Mouse (Mus musculus): ENCODE data around the gene Cyp20a1. TPM values are rescaled to one million over a fixed set of nuclear protein-coding genes. Genes with fewer than 3 reads are reported as not detected.

The Cyp20a1 gene
- polyA plus RNA-seq, 1 experiment from 2014 or later: 12.0 TPM

- no peak for ATAC-seq (ENCODE audit: low read depth)
- Histone ChIP-seq H3K4me2 (ENCODE audit: low read depth, low read length) (no peak overlapping the region), H3K27me3 (ENCODE audit: control insufficient read depth, insufficient read depth, low read length) (no peaks in the 10 kb centered on the region), H3K36me3 (ENCODE audit: control insufficient read depth, insufficient read depth, low read length) (no peaks in the 10 kb centered on the region; the same call in 1 of the 2 replicates), H3K9me3 (ENCODE audit: control insufficient read depth, low read length) (no peaks in the 10 kb centered on the region), H3K4me1 (ENCODE audit: control insufficient read depth, insufficient read depth, low read length) (no peaks in the 10 kb centered on the region), H3K9ac (replicated peaks; ENCODE audit: low read depth, low read length) (no peak overlapping the region), H3K4me3 (ENCODE audit: low read depth, low read length) (no peak overlapping the region), H3K27ac (ENCODE audit: low read depth, low read length) (no peak overlapping the region)
- 91% methylated on average over 3 of the region's 3 CpGs for WGBS
These were observed 38.8 kb downstream of the Cyp20a1 start for GRCm38 (mm10) chr1:60381910-60382309.

- no peak for ATAC-seq (ENCODE audit: low read depth)
- Histone ChIP-seq H3K36me3 (ENCODE audit: control insufficient read depth, insufficient read depth, low read length) (no peaks in the 10 kb centered on the region), H3K4me2 (ENCODE audit: low read depth, low read length) (no peak overlapping the region), H3K9me3 (ENCODE audit: control insufficient read depth, low read length) (no peaks in the 10 kb centered on the region), H3K27me3 (ENCODE audit: control insufficient read depth, insufficient read depth, low read length) (no peaks in the 10 kb centered on the region), H3K27ac (ENCODE audit: low read depth, low read length) (no peak overlapping the region), H3K4me1 (ENCODE audit: control insufficient read depth, insufficient read depth, low read length) (no peaks in the 10 kb centered on the region; the same call in 1 of the 2 replicates), H3K4me3 (ENCODE audit: low read depth, low read length) (no peak overlapping the region), H3K9ac (replicated peaks; ENCODE audit: low read depth, low read length) (no peak overlapping the region)
- WGBS: 100% methylated on average over 1 of the region's 1 CpGs
These were observed 61.7 kb downstream of the Cyp20a1 start for GRCm38 (mm10) chr1:60404848-60405247.

- Histone ChIP-seq H3K4me3 (ENCODE audit: low read depth, low read length) (peak overlapping the region; percentile 89), H3K36me3 (ENCODE audit: control insufficient read depth, insufficient read depth, low read length) (no peaks in the 10 kb centered on the region), H3K27me3 (ENCODE audit: control insufficient read depth, insufficient read depth, low read length) (no peaks in the 10 kb centered on the region), H3K9ac (replicated peaks; ENCODE audit: low read depth, low read length) (peak overlapping the region; percentile 94), H3K9me3 (ENCODE audit: control insufficient read depth, low read length) (no peaks in the 10 kb centered on the region), H3K27ac (ENCODE audit: low read depth, low read length) (peak overlapping the region; percentile 98), H3K4me1 (ENCODE audit: control insufficient read depth, insufficient read depth, low read length) (peaks cover 6% of the 10 kb centered on the region; the same call in 1 of the 2 replicates), H3K4me2 (ENCODE audit: low read depth, low read length) (peak overlapping the region; percentile 47)
- WGBS: 21% methylated on average over 13 of the region's 13 CpGs
- ATAC-seq (ENCODE audit: low read depth): peak; percentile 57
These were observed 65.5 kb downstream of the Cyp20a1 start for GRCm38 (mm10) chr1:60408501-60409167.

DNA sequence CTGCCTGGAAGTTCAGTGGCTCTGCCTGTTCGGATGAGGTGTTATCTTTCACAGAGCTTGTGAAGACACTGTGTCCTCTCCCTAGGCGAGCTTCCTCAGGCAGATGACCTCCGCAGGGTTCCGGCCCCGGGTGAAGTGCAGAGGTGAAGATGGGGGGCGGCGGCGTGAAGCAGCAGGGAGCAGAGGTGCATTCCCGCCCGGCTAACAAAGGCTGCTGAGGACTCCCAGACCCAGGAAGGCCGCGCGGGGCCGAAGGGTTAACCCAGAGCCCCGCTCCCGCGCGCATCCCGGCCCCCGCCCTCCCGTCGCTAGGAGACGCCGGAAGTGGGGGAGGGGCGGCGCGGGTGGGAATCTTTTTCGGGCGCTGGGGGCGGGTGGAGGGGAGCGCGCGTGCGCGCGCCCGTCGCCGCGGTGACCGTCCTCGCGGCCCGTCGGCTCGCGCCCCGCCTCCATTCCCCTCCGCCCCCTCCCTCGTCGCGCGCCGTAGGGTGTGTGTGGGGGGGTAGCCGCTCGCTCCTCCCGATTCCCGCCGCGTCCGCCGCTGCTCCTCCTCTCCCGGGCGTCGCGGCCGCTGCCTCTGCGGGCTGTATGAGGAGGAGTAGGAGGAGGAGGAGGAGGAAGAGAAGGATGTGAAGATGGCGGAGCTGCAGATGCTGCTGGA, 66.2 kb downstream of the Cyp20a1 start, which contains the start of gene Abi2:
Gene Abi2, plus strand, starts transcription at position 452 of the 661 bp plus-strand sequence.
- Histone ChIP-seq H3K36me3 (ENCODE audit: control insufficient read depth, insufficient read depth, low read length) (no peaks in the 10 kb centered on the region), H3K9me3 (ENCODE audit: control insufficient read depth, low read length) (no peaks in the 10 kb centered on the region), H3K9ac (replicated peaks; ENCODE audit: low read depth, low read length) (peak within 1 kb of the TSS; percentile 94), H3K4me2 (ENCODE audit: low read depth, low read length) (peak within 1 kb of the TSS; percentile 47), H3K27me3 (ENCODE audit: control insufficient read depth, insufficient read depth, low read length) (no peaks in the 10 kb centered on the region), H3K4me3 (ENCODE audit: low read depth, low read length) (peak within 1 kb of the TSS; percentile 89), H3K27ac (ENCODE audit: low read depth, low read length) (peak within 1 kb of the TSS; percentile 98), H3K4me1 (ENCODE audit: control insufficient read depth, insufficient read depth, low read length) (peaks cover 6% of the 10 kb centered on the region; the same call in 1 of the 2 replicates)
- peak; percentile 94 for ATAC-seq (ENCODE audit: low read depth)
- WGBS: under 1% methylated on average over 33 of the region's 69 CpGs

DNA sequence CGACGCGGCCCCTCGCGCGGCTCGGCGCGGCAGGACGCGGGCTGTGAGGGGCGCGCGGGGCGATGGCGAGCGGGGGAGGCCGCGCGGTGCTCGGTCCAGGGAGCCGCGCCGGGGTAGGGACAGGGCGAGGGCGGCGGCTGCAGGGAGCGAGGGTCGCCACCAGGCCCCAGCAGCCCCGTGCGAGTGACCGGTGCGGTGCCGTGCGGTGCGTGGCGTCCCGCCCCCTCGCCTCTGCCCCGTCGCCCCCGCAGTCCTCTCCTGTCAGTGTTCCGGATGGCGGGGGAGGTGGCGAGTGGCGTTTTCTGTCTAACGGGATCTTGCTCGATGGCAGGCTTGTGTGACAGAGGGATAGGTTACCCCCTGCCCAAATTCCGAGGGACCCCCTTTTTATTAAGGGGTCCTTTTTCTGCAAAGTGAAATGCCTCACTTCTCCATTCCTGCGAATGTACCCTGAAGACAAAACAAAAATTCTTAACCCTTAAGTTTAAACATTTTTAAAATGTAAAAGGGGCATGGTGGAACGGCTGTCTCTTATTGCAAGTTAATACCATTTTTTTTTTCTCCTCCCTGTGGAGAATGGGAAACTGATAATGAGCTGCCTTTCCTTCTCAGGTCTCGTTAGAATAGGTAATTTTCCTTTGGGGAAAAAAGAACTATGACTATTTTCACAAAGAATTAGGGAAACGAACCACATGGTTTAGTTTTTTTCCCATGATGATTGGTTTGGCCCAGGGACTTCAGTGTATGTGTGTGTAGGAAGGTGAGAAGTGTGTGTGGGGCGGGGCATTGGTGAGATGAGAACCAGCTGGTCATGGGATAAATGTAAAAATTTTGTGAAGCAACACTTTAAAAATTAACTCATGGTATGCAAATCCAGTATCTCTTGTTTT, 67.0 kb downstream of the Cyp20a1 start:
- WGBS: 1% methylated on average over 53 of the region's 54 CpGs
- no peaks in the 10 kb centered on the region for H3K27me3 ChIP-seq (ENCODE audit: control insufficient read depth, insufficient read depth, low read length)
- peak overlapping the region; percentile 47 for H3K4me2 ChIP-seq (ENCODE audit: low read depth, low read length)
- H3K4me1 ChIP-seq (ENCODE audit: control insufficient read depth, insufficient read depth, low read length): peaks cover 6% of the 10 kb centered on the region; the same call in 1 of the 2 replicates
- H3K9me3 ChIP-seq (ENCODE audit: control insufficient read depth, low read length): no peaks in the 10 kb centered on the region
- peak overlapping the region; percentile 94 for H3K9ac ChIP-seq (replicated peaks; ENCODE audit: low read depth, low read length)
- peak overlapping the region; percentile 89 for H3K4me3 ChIP-seq (ENCODE audit: low read depth, low read length)
- peak; percentile 90 for ATAC-seq (ENCODE audit: low read depth)
- H3K36me3 ChIP-seq (ENCODE audit: control insufficient read depth, insufficient read depth, low read length): no peaks in the 10 kb centered on the region
- peak overlapping the region; percentile 98 for H3K27ac ChIP-seq (ENCODE audit: low read depth, low read length)

GRCm38 (mm10) chr1:60416724-60417123, 73.6 kb downstream of the Cyp20a1 start:
- no peaks in the 10 kb centered on the region for H3K9me3 ChIP-seq (ENCODE audit: control insufficient read depth, low read length)
- H3K27ac ChIP-seq (ENCODE audit: low read depth, low read length): no peak overlapping the region
- no peak overlapping the region for H3K4me3 ChIP-seq (ENCODE audit: low read depth, low read length)
- H3K27me3 ChIP-seq (ENCODE audit: control insufficient read depth, insufficient read depth, low read length): no peaks in the 10 kb centered on the region
- H3K36me3 ChIP-seq (ENCODE audit: control insufficient read depth, insufficient read depth, low read length): no peaks in the 10 kb centered on the region
- H3K4me1 ChIP-seq (ENCODE audit: control insufficient read depth, insufficient read depth, low read length): peaks cover 2% of the 10 kb centered on the region; the same call in 1 of the 2 replicates
- H3K9ac ChIP-seq (replicated peaks; ENCODE audit: low read depth, low read length): no peak overlapping the region
- WGBS: 70% methylated on average over 3 of the region's 3 CpGs
- H3K4me2 ChIP-seq (ENCODE audit: low read depth, low read length): no peak overlapping the region
- no peak for ATAC-seq (ENCODE audit: low read depth)

DNA sequence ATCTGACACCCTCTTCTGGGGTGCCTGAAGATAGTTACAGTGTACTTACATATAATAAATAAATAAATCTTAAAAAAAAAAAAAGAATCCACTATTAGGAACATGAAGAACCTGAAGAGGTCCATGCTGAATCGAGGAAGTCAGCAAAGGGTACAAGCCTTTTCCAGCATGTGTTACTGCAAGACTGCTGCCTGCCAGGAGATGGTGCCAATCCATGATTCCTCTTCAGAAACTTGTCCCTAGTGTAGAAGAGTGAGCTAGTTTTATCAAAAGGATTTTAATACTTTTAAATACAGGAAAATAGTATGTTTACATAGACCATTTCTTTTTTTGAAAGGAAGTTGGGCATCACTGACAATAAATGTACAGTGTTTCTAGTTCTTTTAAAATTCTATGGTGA, 80.8 kb downstream of the Cyp20a1 start:
- Histone ChIP-seq H3K27me3 (ENCODE audit: control insufficient read depth, insufficient read depth, low read length) (no peaks in the 10 kb centered on the region), H3K27ac (ENCODE audit: low read depth, low read length) (no peak overlapping the region), H3K4me1 (ENCODE audit: control insufficient read depth, insufficient read depth, low read length) (no peaks in the 10 kb centered on the region), H3K4me2 (ENCODE audit: low read depth, low read length) (no peak overlapping the region), H3K36me3 (ENCODE audit: control insufficient read depth, insufficient read depth, low read length) (no peaks in the 10 kb centered on the region), H3K4me3 (ENCODE audit: low read depth, low read length) (no peak overlapping the region), H3K9me3 (ENCODE audit: control insufficient read depth, low read length) (no peaks in the 10 kb centered on the region), H3K9ac (replicated peaks; ENCODE audit: low read depth, low read length) (no peak overlapping the region)
- 92% methylated on average over 1 of the region's 1 CpGs for WGBS
- ATAC-seq (ENCODE audit: low read depth): no peak

- no peak overlapping the region for H3K4me3 ChIP-seq (ENCODE audit: low read depth, low read length)
- no peak overlapping the region for H3K27ac ChIP-seq (ENCODE audit: low read depth, low read length)
- no peak overlapping the region for H3K4me2 ChIP-seq (ENCODE audit: low read depth, low read length)
- H3K9ac ChIP-seq (replicated peaks; ENCODE audit: low read depth, low read length): no peak overlapping the region
- H3K4me1 ChIP-seq (ENCODE audit: control insufficient read depth, insufficient read depth, low read length): no peaks in the 10 kb centered on the region; the same call in 1 of the 2 replicates
- no peak for ATAC-seq (ENCODE audit: low read depth)
- no peaks in the 10 kb centered on the region for H3K27me3 ChIP-seq (ENCODE audit: control insufficient read depth, insufficient read depth, low read length)
- 87% methylated on average over 2 of the region's 2 CpGs for WGBS
- no peaks in the 10 kb centered on the region for H3K9me3 ChIP-seq (ENCODE audit: control insufficient read depth, low read length)
- H3K36me3 ChIP-seq (ENCODE audit: control insufficient read depth, insufficient read depth, low read length): no peaks in the 10 kb centered on the region
These were observed 85.2 kb downstream of the Cyp20a1 start for GRCm38 (mm10) chr1:60428341-60428740.

Measured in neural tube, embryonic 14.5 days (tissue).